Mouse (Mus musculus) hindbrain, embryonic 12.5 days (tissue): ENCODE results near the gene Fam178b. TPM values are rescaled to one million over a fixed set of nuclear protein-coding genes. Genes with fewer than 3 reads are reported as not detected.

ENCODE experiments used
- microRNA-seq: library from miRNA; unstranded; fragments of <30 nt; microRNA quantifications from one replicate; pipeline ENCODE4, GENCODE M21; 2017
- polyA plus RNA-seq: library from polyadenylated mRNA; unstranded; fragments of >200 nt; fragmentation: Nextera tagmentation; extraction: Ambion mirVana; gene quantifications from 2 replicates; pipeline ENCODE4 v1.2.1, GENCODE M21; 2016

Fam178b gene
- polyA plus RNA-seq, 1 experiment from 2014 or later: 0.67 TPM

Small RNAs within 50 kb of the gene (microRNA-seq; reads per million reads assigned to microRNA genes)
- gene Gm24133: not detected

Other genes starting within 250 kb of the Fam178b start
- gene Lman2l, start 237.9 kb downstream of the Fam178b start, polyA plus RNA-seq: 74.3 and 76.7 TPM in 2 replicates
- gene Cnnm4, start 211.6 kb downstream of the Fam178b start, polyA plus RNA-seq: 11.3 and 11.5 TPM in 2 replicates
- gene Cnnm3, start 171.3 kb downstream of the Fam178b start, polyA plus RNA-seq: 4.5 and 4.6 TPM in 2 replicates
- gene Ankrd23, start 146.3 kb downstream of the Fam178b start, polyA plus RNA-seq: 14.6 and 18.8 TPM in 2 replicates
- gene Gm42417, start 143.8 kb downstream of the Fam178b start, polyA plus RNA-seq: not detected in 2 replicates
- 17.8 and 18.8 TPM in 2 replicates for gene Ankrd39, start 135.7 kb downstream of the Fam178b start, polyA plus RNA-seq
- 33.4 and 35.6 TPM in 2 replicates for gene Sema4c, start 124.8 kb downstream of the Fam178b start, polyA plus RNA-seq
- gene Cox5b, start 8.3 kb upstream of the Fam178b start, polyA plus RNA-seq: 430 and 502 TPM in 2 replicates
- not detected in 2 replicates for gene 4933424G06Rik, start 27.0 kb upstream of the Fam178b start, polyA plus RNA-seq
- gene Actr1b, start 31.2 kb upstream of the Fam178b start, polyA plus RNA-seq: 98.8 and 104 TPM in 2 replicates
- gene Zap70, start 78.6 kb upstream of the Fam178b start, polyA plus RNA-seq: 0.34 and 0.39 TPM in 2 replicates